Mouse (Mus musculus) kidney, embryonic 14.5 days (tissue): ENCODE measurements around the gene Ptprg. TPM values are rescaled to one million over a fixed set of nuclear protein-coding genes. Genes with fewer than 3 reads are reported as not detected.
A peak's percentile ranks its signal among the peaks of the same experiment; 100 is the strongest.

Experiments
- ATAC-seq: fragments of 200-750 bp; cut with Nextera tagmentation; 2 replicates; pipeline ENCODE4 v1.8.0; 2017; ENCODE audit warnings: moderate number of reproducible peaks, mild to moderate bottlenecking, moderate TSS enrichment, moderate library complexity; ENCODE audit not compliant: low FRiP score, low TSS enrichment
- H3K27ac ChIP-seq: fragments of 300-500 bp; sonication (generic); 2 replicates; pipeline ENCODE4 v1.5.1; 2014; ENCODE audit warnings: low read depth, mild to moderate bottlenecking, low read length, moderate library complexity, mixed read lengths
- H3K27me3 ChIP-seq: fragments of 300-500 bp; sonication (generic); 2 replicates; pipeline ENCODE4 v1.6.1; 2014; ENCODE audit warnings: mild to moderate bottlenecking, low read length; ENCODE audit not compliant: control insufficient read depth, insufficient read depth
- H3K36me3 ChIP-seq: fragments of 300-500 bp; sonication (generic); 2 replicates; pipeline ENCODE4 v1.6.1; 2014; ENCODE audit warnings: low read length, mixed read lengths; ENCODE audit not compliant: control insufficient read depth, insufficient read depth
- H3K4me1 ChIP-seq: fragments of 300-500 bp; sonication (generic); 2 replicates; pipeline ENCODE4 v1.6.1; 2014; ENCODE audit warnings: low read length, mixed read lengths; ENCODE audit not compliant: control insufficient read depth, insufficient read depth
- H3K4me2 ChIP-seq: fragments of 300-500 bp; sonication (generic); replicated peaks from 2 replicates; pipeline ENCODE4 v1.6.1; 2014; ENCODE audit warnings: low read depth, mild to moderate bottlenecking, low read length
- H3K4me3 ChIP-seq: fragments of 300-500 bp; sonication (generic); 2 replicates; pipeline ENCODE4 v1.5.1; 2014; ENCODE audit warnings: mild to moderate bottlenecking, low read length
- H3K9ac ChIP-seq: fragments of 300-500 bp; sonication (generic); 2 replicates; pipeline ENCODE4 v1.6.1; 2014; ENCODE audit warnings: low read depth, mild to moderate bottlenecking, low read length, moderate library complexity
- H3K9me3 ChIP-seq: fragments of 300-500 bp; sonication (generic); 2 replicates; pipeline ENCODE4 v1.6.1; 2016; ENCODE audit warnings: low read length; ENCODE audit not compliant: control insufficient read depth
- WGBS: fragments of 180-500 bp; shearing (Covaris S2); extraction: QIAGEN DNeasy Blood & Tissue Kit; methylation state at CpG from one replicate; pipeline ENCODE4 v1.1.7; 2014; 5-methylcytosine and 5-hydroxymethylcytosine counted together
- polyA plus RNA-seq: library from polyadenylated mRNA; unstranded; fragments of >200 nt; fragmentation: Nextera tagmentation; extraction: Ambion mirVana; gene quantifications from 2 replicates; pipeline ENCODE4 v1.2.1, GENCODE M21; 2014

Gene Ptprg
- polyA plus RNA-seq, 1 experiment from 2014 or later = 44.3 TPM

DNA sequence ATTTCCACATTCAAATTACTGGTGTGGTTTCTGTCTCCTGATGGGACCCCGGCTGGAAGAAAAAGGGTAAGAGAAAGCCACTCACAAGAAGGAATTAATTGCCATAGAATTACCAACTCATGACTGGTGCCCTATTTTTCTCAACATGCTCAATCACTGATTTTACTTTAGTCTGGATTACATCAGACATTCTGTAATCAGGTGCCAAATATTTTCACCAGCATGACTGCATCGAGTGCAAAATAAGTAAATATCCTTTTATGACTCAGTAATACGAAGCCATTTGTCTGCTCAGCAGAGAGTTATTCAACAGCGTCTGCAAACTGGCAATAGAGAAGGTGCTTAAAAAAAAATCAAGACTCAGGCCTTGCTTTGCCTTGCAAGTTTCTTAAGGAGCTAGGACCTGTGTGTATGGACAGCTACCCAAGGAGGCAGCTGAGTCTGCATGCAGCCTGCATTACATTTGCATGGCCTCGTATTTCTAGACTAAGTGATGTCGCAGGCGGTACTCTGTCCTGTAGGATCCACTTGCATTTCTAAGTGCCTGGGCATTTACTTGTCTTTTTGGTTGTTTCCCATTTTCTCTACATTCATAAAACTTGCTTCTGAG is 517.6 kb downstream of the Ptprg start:
- no peaks in the 10 kb centered on the region for H3K36me3 ChIP-seq
- no peak overlapping the region for H3K27ac ChIP-seq
- no peaks in the 10 kb centered on the region for H3K9me3 ChIP-seq
- no peak overlapping the region for H3K9ac ChIP-seq
- H3K4me2 ChIP-seq = no peak overlapping the region
- H3K27me3 ChIP-seq = no peaks in the 10 kb centered on the region
- 69% methylated on average over 7 of the region's 7 CpGs for whole genome bisulfite sequencing
- H3K4me1 ChIP-seq = 0 out of 2 replicates have a peak, but pooled peaks cover 9% of the 10 kb centered on the region
- no peak for ATAC-seq
- no peak overlapping the region for H3K4me3 ChIP-seq

GRCm38 (mm10) chr14:12072026-12072861 is 518.9 kb downstream of the Ptprg start:
- H3K27me3 ChIP-seq = no peaks in the 10 kb centered on the region
- no peak overlapping the region for H3K4me3 ChIP-seq
- H3K4me1 ChIP-seq = 0 out of 2 replicates have a peak, but pooled peaks cover 9% of the 10 kb centered on the region
- no peaks in the 10 kb centered on the region for H3K9me3 ChIP-seq
- H3K9ac ChIP-seq = no peak overlapping the region
- WGBS = 60% methylated on average over 7 of the region's 7 CpGs
- H3K4me2 ChIP-seq = no peak overlapping the region
- no peak for ATAC-seq
- no peaks in the 10 kb centered on the region for H3K36me3 ChIP-seq
- H3K27ac ChIP-seq = 0 out of 2 replicates have a peak overlapping the region, but pooled peaks have one; percentile 6

DNA sequence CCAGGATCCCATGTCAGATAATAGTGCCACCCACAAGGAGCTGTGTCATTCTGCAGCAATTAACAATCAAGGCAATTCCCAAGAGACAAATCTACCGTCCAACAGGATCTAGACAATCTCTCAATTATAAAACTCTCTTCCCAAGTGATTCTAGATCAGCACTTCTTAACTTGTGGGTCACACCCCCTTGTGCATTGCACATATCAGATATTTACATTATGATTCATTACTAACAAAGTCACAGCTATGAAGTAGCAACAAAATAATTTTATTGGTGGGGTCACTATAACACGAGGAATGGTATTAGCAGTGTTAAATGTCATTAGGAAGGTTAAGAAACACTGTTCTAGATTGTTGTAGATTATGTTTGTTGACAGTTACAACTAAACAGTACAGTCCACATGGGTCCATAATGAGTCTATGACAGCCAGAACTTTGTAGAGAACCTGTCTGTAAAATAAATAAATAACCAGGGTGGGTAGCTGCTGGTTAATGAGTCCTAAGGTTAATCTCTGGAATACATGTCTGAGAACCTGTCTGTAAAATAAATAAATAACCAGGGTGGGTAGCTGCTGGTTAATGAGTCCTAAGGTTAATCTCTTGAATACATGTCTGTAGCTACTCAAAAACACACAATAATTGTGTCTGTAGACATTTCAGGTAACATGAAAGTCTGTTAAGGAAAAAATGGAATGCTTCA is 520.2 kb downstream of the Ptprg start:
- H3K36me3 ChIP-seq = no peaks in the 10 kb centered on the region
- no peak overlapping the region for H3K4me3 ChIP-seq
- peak; percentile 44; the same call in 1 of the 2 replicates for ATAC-seq
- no peaks in the 10 kb centered on the region for H3K9me3 ChIP-seq
- no peak overlapping the region; the same call in 1 of the 2 replicates for H3K27ac ChIP-seq
- 0 out of 2 replicates have a peak, but pooled peaks cover 9% of the 10 kb centered on the region for H3K4me1 ChIP-seq
- 59% methylated on average over 2 of the region's 2 CpGs for WGBS
- no peak overlapping the region for H3K4me2 ChIP-seq
- no peaks in the 10 kb centered on the region for H3K27me3 ChIP-seq
- H3K9ac ChIP-seq = no peak overlapping the region

DNA sequence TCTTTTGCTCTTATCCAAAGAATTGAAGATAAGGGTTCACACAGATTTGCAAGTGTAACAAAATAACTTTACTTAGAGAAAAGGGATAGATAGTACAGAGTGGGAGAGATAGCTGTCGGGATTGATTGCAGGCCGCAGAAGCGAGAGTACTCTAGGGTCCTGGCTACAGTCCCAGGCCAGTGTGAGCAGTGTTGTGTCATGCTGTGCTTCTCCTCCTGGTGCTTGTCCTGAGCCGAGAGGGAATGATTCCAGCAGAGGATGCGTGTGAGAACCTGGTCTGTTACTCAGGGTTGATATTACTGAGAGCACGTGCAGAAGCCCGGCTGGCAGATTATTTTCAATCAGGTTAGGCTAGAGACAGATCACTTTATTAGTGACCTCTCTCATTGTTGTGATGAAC is 523.9 kb downstream of the Ptprg start:
- WGBS = 84% methylated on average over 7 of the region's 7 CpGs
- Histone ChIP-seq H3K9me3 (no peaks in the 10 kb centered on the region), H3K4me1 (peaks cover 11% of the 10 kb centered on the region; the same call in 1 of the 2 replicates), H3K4me2 (no peak overlapping the region), H3K27me3 (no peaks in the 10 kb centered on the region), H3K9ac (no peak overlapping the region), H3K36me3 (no peaks in the 10 kb centered on the region), H3K4me3 (no peak overlapping the region), H3K27ac (no peak overlapping the region)
- ATAC-seq = no peak

GRCm38 (mm10) chr14:12079250-12079649 is 525.9 kb downstream of the Ptprg start:
- H3K4me1 ChIP-seq = peaks cover 17% of the 10 kb centered on the region
- WGBS = 34% methylated on average over 6 of the region's 6 CpGs
- H3K27me3 ChIP-seq = no peaks in the 10 kb centered on the region
- H3K9me3 ChIP-seq = no peaks in the 10 kb centered on the region
- ATAC-seq = no peak
- no peak overlapping the region for H3K9ac ChIP-seq
- no peak overlapping the region; the same call in 1 of the 2 replicates for H3K27ac ChIP-seq
- no peaks in the 10 kb centered on the region for H3K36me3 ChIP-seq
- H3K4me2 ChIP-seq = no peak overlapping the region
- no peak overlapping the region for H3K4me3 ChIP-seq

GRCm38 (mm10) chr14:12079833-12080401 is 526.6 kb downstream of the Ptprg start:
- ATAC-seq = no peak
- no peak overlapping the region for H3K4me3 ChIP-seq
- peaks cover 10% of the 10 kb centered on the region for H3K4me1 ChIP-seq
- no peak overlapping the region for H3K27ac ChIP-seq
- no peaks in the 10 kb centered on the region for H3K9me3 ChIP-seq
- no peaks in the 10 kb centered on the region for H3K36me3 ChIP-seq
- no peak overlapping the region for H3K9ac ChIP-seq
- no peak overlapping the region for H3K4me2 ChIP-seq
- no peaks in the 10 kb centered on the region for H3K27me3 ChIP-seq
- WGBS = 28% methylated on average over 4 of the region's 4 CpGs

GRCm38 (mm10) chr14:12082131-12082921 is 529.0 kb downstream of the Ptprg start:
- WGBS = 15% methylated on average over 6 of the region's 6 CpGs
- ATAC-seq = peak; percentile 66; the same call in 1 of the 2 replicates
- H3K36me3 ChIP-seq = no peaks in the 10 kb centered on the region
- H3K9ac ChIP-seq = no peak overlapping the region
- no peak overlapping the region for H3K4me2 ChIP-seq
- no peaks in the 10 kb centered on the region for H3K9me3 ChIP-seq
- H3K4me3 ChIP-seq = no peak overlapping the region
- H3K4me1 ChIP-seq = peaks cover 10% of the 10 kb centered on the region
- no peaks in the 10 kb centered on the region for H3K27me3 ChIP-seq
- H3K27ac ChIP-seq = 0 out of 2 replicates have a peak overlapping the region, but pooled peaks have one; percentile 24

- Histone ChIP-seq H3K4me2 (no peak overlapping the region), H3K9ac (no peak overlapping the region), H3K27ac (no peak overlapping the region), H3K4me1 (peaks cover 10% of the 10 kb centered on the region), H3K36me3 (no peaks in the 10 kb centered on the region), H3K4me3 (no peak overlapping the region), H3K9me3 (no peaks in the 10 kb centered on the region), H3K27me3 (no peaks in the 10 kb centered on the region)
- ATAC-seq = no peak
- WGBS = 69% methylated on average over 4 of the region's 4 CpGs
These were observed 530.7 kb downstream of the Ptprg start for GRCm38 (mm10) chr14:12084076-12084475.
